Mouse (Mus musculus) Muller cell, postnatal 12 days (primary cell): ENCODE data around the gene Ctcf.

Experiments used
- DNase-seq: peaks from one replicate; pipeline ENCODE4 v3.0.0-alpha.2; 2015; ENCODE audit errors: inconsistent ontology term

Gene Ctcf

GRCm38 (mm10) chr8:105617451-105618278 lies 18.7 kb upstream of the Ctcf start:
- no peak for DNase-seq

GRCm38 (mm10) chr8:105618279-105618634 lies 18.1 kb upstream of the Ctcf start:
- DNase-seq = no peak

GRCm38 (mm10) chr8:105618892-105619591 lies 17.3 kb upstream of the Ctcf start:
- no peak for DNase-seq

GRCm38 (mm10) chr8:105620211-105620610 lies 16.2 kb upstream of the Ctcf start:
- no peak for DNase-seq

- no peak for DNase-seq
These were observed 15.2 kb upstream of the Ctcf start for GRCm38 (mm10) chr8:105620946-105621720.

- DNase-seq = peak; percentile 76
These were observed 14.5 kb upstream of the Ctcf start for GRCm38 (mm10) chr8:105621841-105622240.

GRCm38 (mm10) chr8:105622421-105622920 lies 13.9 kb upstream of the Ctcf start:
- DNase-seq = peak; percentile 87

- DNase-seq = no peak
These were observed 13.2 kb upstream of the Ctcf start for GRCm38 (mm10) chr8:105623118-105623517.

- no peak for DNase-seq
These were observed 12.6 kb upstream of the Ctcf start for GRCm38 (mm10) chr8:105623679-105624245.

- DNase-seq = no peak
These were observed 12.0 kb upstream of the Ctcf start for GRCm38 (mm10) chr8:105624401-105624800.

GRCm38 (mm10) chr8:105624831-105625230 lies 11.5 kb upstream of the Ctcf start:
- no peak for DNase-seq

GRCm38 (mm10) chr8:105626086-105626485 lies 10.3 kb upstream of the Ctcf start:
- DNase-seq = no peak

GRCm38 (mm10) chr8:105629337-105629736 lies 7.0 kb upstream of the Ctcf start:
- no peak for DNase-seq

- no peak for DNase-seq
These were observed 1.5 kb upstream of the Ctcf start for GRCm38 (mm10) chr8:105634771-105635458.

- no peak for DNase-seq
These were observed 887 bp upstream of the Ctcf start for GRCm38 (mm10) chr8:105635481-105635880.

- DNase-seq = no peak
These were observed 669 bp downstream of the Ctcf start, which contains the start of gene Agrp for GRCm38 (mm10) chr8:105636963-105637510. Gene Agrp (minus strand): TSS chr8:105637393.

GRCm38 (mm10) chr8:105637601-105638041 lies 1.3 kb downstream of the Ctcf start:
- DNase-seq = peak; percentile 29

GRCm38 (mm10) chr8:105638510-105638909 lies 2.1 kb downstream of the Ctcf start:
- DNase-seq = no peak

- DNase-seq = peak; percentile 21
These were observed 3.5 kb downstream of the Ctcf start for GRCm38 (mm10) chr8:105639835-105640234.

- peak; percentile 34 for DNase-seq
These were observed 4.1 kb downstream of the Ctcf start for GRCm38 (mm10) chr8:105640511-105640910.

- no peak for DNase-seq
These were observed 8.8 kb downstream of the Ctcf start for GRCm38 (mm10) chr8:105645205-105645604.
